ENCODE assay signal across 8 mouse cellular contexts in the genomic region with DNA sequence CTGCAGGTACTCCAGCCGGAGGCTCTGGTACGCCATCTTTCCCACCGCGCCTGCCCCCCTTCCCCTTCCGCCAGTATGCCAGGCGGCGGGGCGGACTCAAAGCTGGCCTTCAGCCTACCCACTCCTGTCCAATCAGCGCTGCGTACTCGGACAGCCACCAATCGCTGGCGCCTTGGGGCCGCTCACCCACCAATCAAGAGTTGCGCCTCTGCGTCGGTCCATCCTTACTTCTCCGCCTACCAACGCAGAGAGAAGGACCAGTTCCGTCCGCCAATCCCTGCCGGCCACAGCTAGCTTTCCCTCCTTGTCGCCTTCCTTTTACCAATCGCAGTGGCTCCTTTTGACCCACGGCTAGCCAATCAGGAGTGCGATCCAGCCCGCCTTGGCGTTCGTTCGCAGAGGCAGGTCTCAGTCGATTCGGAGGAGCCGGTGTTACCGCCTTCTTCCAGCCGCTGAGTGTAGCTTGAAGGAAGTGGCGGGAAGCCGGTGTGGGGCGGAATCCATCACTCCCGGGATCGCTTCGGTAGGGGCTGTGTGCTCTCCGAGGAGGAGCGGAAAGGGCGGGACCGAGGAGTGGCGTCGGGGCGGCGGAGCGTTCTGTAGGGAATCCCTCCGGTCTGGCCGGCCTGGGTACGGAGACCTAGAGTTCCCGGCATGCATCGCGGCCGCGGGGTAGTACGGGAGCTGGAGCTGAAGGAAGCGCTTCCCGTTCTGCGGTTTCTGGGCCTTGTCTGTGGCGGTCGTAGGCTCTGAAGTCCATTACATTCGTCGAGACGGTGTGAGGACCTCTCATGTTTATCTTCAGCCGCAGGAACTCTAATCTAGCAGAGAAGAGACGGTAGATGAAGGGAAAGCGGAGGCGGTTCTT. TPM values are rescaled to one million over a fixed set of nuclear protein-coding genes. Genes with fewer than 3 reads are reported as not detected.
DNase-seq lines count a peak whose midpoint lies in the region; ATAC-seq and TF ChIP-seq lines count a peak whose summit lies in the region.

A gene (plus strand): TSS at position 411 of the 868 bp plus-strand sequence.
A gene (minus strand): TSS at position 641 of the 868 bp plus-strand sequence.

- H3K9ac ChIP-seq in MEL (ENCODE audit: control insufficient read depth, low read depth, low read length, poor library complexity, severe bottlenecking), result peak within 1 kb of the TSS; percentile 86
- peak within 1 kb of the TSS; percentile 84 for H3K9ac ChIP-seq in forebrain, postnatal 0 days
- peak within 1 kb of the TSS; percentile 93 for H3K9ac ChIP-seq in lung, embryonic 15.5 days

- peak; percentile 100 for DNase-seq in MEL (ENCODE audit: low read depth, low spot score)
- peak; percentile 99 to 100 for DNase-seq in cerebellum, adult 2 months
- DNase-seq in forebrain, postnatal 0 days, result peak; percentile 100
- DNase-seq in heart, postnatal 4 days, result peak; percentile 98
- DNase-seq in layer of hippocampus, adult 8-10 months (ENCODE audit: low spot score in 2 of 2), result peak; percentile 99 to 100
- peak; percentile 99 for DNase-seq in ovary, adult 18-20 months (ENCODE audit: low spot score)
- DNase-seq in thymus, postnatal 0 days (ENCODE audit: low spot score), result peak; percentile 99

- peak; percentile 99 for ATAC-seq in forebrain, postnatal 0 days
- peak; percentile 100 for ATAC-seq in lung, embryonic 15.5 days (ENCODE audit: borderline replicate concordance, extremely low read depth, low FRiP score, low TSS enrichment)

- TF ChIP-seq EP300 in MEL (IDR thresholded peaks at IDR 0.05; ENCODE audit: low read depth in 1 of 2, low read length in 2 of 2), result peak in 1 of 2 experiments; percentile 56; a peak in 2 of 4 replicates

- peaks cover 56% of the 10 kb centered on the region for H3K79me2 ChIP-seq in MEL (ENCODE audit: control insufficient read depth, insufficient read depth, low read length, poor library complexity)

- TF ChIP-seq RAD21 in MEL (IDR thresholded peaks at IDR 0.05; ENCODE audit: low read depth, low read length), result no peak

- peak within 1 kb of the TSS; percentile 65 for H3K4me2 ChIP-seq in forebrain, postnatal 0 days (ENCODE audit: low read depth)
- peak within 1 kb of the TSS; percentile 84 for H3K4me2 ChIP-seq in lung, embryonic 15.5 days

- under 1% methylated on average over 71 of the region's 71 CpGs for WGBS in cerebellum, adult 2 months
- 1% methylated on average over 69 of the region's 71 CpGs for WGBS in forebrain, postnatal 0 days
- WGBS in lung, embryonic 15.5 days, result under 1% methylated on average over 71 of the region's 71 CpGs

- no peaks in the 10 kb centered on the region for H3K9me3 ChIP-seq in MEL (replicated peaks; ENCODE audit: insufficient read depth, low read length)
- H3K9me3 ChIP-seq in forebrain, postnatal 0 days (ENCODE audit: low read length), result no peaks in the 10 kb centered on the region
- H3K9me3 ChIP-seq in lung, embryonic 15.5 days, result no peaks in the 10 kb centered on the region

- H3K4me3 ChIP-seq in MEL (ENCODE audit: control insufficient read depth in 1 of 2, insufficient read depth in 1 of 2, low read depth in 2 of 2, low read length in 2 of 2), result peak within 1 kb of the TSS; percentile 80 to 84
- peak within 1 kb of the TSS; percentile 93 for H3K4me3 ChIP-seq in cerebellum, adult 2 months (replicated peaks; ENCODE audit: insufficient read depth, low read depth, low read length)
- H3K4me3 ChIP-seq in forebrain, postnatal 0 days (ENCODE audit: low read depth, low read length), result peak within 1 kb of the TSS; percentile 98
- H3K4me3 ChIP-seq in lung, embryonic 15.5 days, result peak within 1 kb of the TSS; percentile 85

- H3K4me1 ChIP-seq in MEL (ENCODE audit: control insufficient read depth in 1 of 2, insufficient read depth in 2 of 2, low read length in 2 of 2), result peaks cover 0 to 18% of the 10 kb centered on the region in 2 experiments; a peak in 3 of 4 replicates
- peaks cover 9% of the 10 kb centered on the region; the same call in 1 of the 2 replicates for H3K4me1 ChIP-seq in cerebellum, adult 2 months (ENCODE audit: control insufficient read depth, insufficient read depth, low read length)
- peaks cover 22% of the 10 kb centered on the region for H3K4me1 ChIP-seq in forebrain, postnatal 0 days (ENCODE audit: insufficient read depth)
- peaks cover 28% of the 10 kb centered on the region for H3K4me1 ChIP-seq in lung, embryonic 15.5 days

- no peaks in the 10 kb centered on the region for H3K27me3 ChIP-seq in MEL (ENCODE audit: control insufficient read depth in 1 of 2, insufficient read depth in 2 of 2, low read length in 2 of 2)
- H3K27me3 ChIP-seq in cerebellum, adult 2 months (ENCODE audit: control insufficient read depth, insufficient read depth, low read length), result no peaks in the 10 kb centered on the region
- no peaks in the 10 kb centered on the region for H3K27me3 ChIP-seq in forebrain, postnatal 0 days (ENCODE audit: insufficient read depth, low read length)
- no peaks in the 10 kb centered on the region for H3K27me3 ChIP-seq in lung, embryonic 15.5 days

- peaks cover 11 to 29% of the 10 kb centered on the region in 2 experiments for H3K36me3 ChIP-seq in MEL (ENCODE audit: control insufficient read depth in 1 of 2, insufficient read depth in 2 of 2, low read length in 2 of 2)
- H3K36me3 ChIP-seq in forebrain, postnatal 0 days (ENCODE audit: insufficient read depth), result no peaks in the 10 kb centered on the region
- H3K36me3 ChIP-seq in lung, embryonic 15.5 days, result peaks cover 27% of the 10 kb centered on the region

- peak within 1 kb of the TSS; percentile 87 for H3K27ac ChIP-seq in MEL (ENCODE audit: control insufficient read depth, low read depth, low read length)
- H3K27ac ChIP-seq in cerebellum, adult 2 months (ENCODE audit: insufficient read depth, low read length), result peak within 1 kb of the TSS; percentile 78
- H3K27ac ChIP-seq in forebrain, postnatal 0 days (ENCODE audit: low read depth, low read length), result peak within 1 kb of the TSS; percentile 92
- peak within 1 kb of the TSS; percentile 96 for H3K27ac ChIP-seq in lung, embryonic 15.5 days

- peak; percentile 0 to 95; a peak in 3 of 4 replicates for TF ChIP-seq POLR2A in MEL (IDR thresholded peaks at IDR 0.05; ENCODE audit: control insufficient read depth in 1 of 2, insufficient read depth in 1 of 2, low read depth in 1 of 2, low read length in 2 of 2, poor library complexity in 1 of 2)
- TF ChIP-seq POLR2A in cerebellum, adult 2 months (IDR thresholded peaks at IDR 0.05; ENCODE audit: borderline replicate concordance, insufficient read depth, low read length), result peak; percentile 69; the same call in 1 of the 2 replicates

- TF ChIP-seq CTCF in MEL (IDR thresholded peaks at IDR 0.05 in 2 of 3, conservative IDR thresholded peaks at IDR 0.05 in 1 of 3; ENCODE audit: control insufficient read depth in 1 of 3, insufficient read depth in 1 of 3, low read depth in 2 of 3, low read length in 3 of 3, poor library complexity in 1 of 3, severe bottlenecking in 1 of 3), result no peak
- no peak for TF ChIP-seq CTCF in cerebellum, adult 2 months (IDR thresholded peaks at IDR 0.05; ENCODE audit: borderline replicate concordance, insufficient read depth, low read depth, low read length)
- TF ChIP-seq CTCF in forebrain, postnatal 0 days (IDR thresholded peaks at IDR 0.05; ENCODE audit: low read depth), result peak; percentile 3; the same call in 1 of the 2 replicates

TF ChIP-seq in MEL, 35 proteins besides CTCF, POLR2A, EP300 and RAD21 (continues in another document):
- TF ChIP-seq JUND (IDR thresholded peaks at IDR 0.05; ENCODE audit: low read depth, low read length) (no peak), MAX (IDR thresholded peaks at IDR 0.05; ENCODE audit: low read length) (peak; percentile 55), ETS1 (IDR thresholded peaks at IDR 0.05; ENCODE audit: low read depth, low read length) (no peak), NRF1 (IDR thresholded peaks at IDR 0.05; ENCODE audit: insufficient read depth, low read depth, low read length, poor library complexity, severe bottlenecking) (peak; percentile 64), UBTF (IDR thresholded peaks at IDR 0.05; ENCODE audit: borderline replicate concordance, insufficient read depth, low read depth, low read length) (no peak), USF1 (IDR thresholded peaks at IDR 0.05; ENCODE audit: low read depth, low read length) (no peak), TCF12 (IDR thresholded peaks at IDR 0.05; ENCODE audit: low read depth, low read length) (peak; percentile 81), ZMIZ1 (IDR thresholded peaks at IDR 0.05; ENCODE audit: low read depth, low read length) (peak; percentile 37; the same call in 1 of the 2 replicates), POLR2AphosphoS5 (IDR thresholded peaks at IDR 0.05; ENCODE audit: borderline replicate concordance, low read depth, low read length) (no peak), ZKSCAN1 (IDR thresholded peaks at IDR 0.05; ENCODE audit: low read depth, low read length) (no peak), HCFC1 (IDR thresholded peaks at IDR 0.05; ENCODE audit: low read depth, low read length) (peak; percentile 91), CHD2 (IDR thresholded peaks at IDR 0.05; ENCODE audit: low read length) (peak; percentile 94)

RNA-seq across cellular contexts. Expression of the first gene that starts in this region (rescaled TPM):
- total RNA-seq in MEL (2012; rRNA removed), result 27.5 and 34.0 TPM in 2 replicates
- polyA plus RNA-seq in MEL (2012; ENCODE audit: insufficient read depth in 1 of 2, insufficient read length in 2 of 2, low read depth in 1 of 2, low replicate concordance in 2 of 2, missing spikeins in 1 of 2), result 10 to 100 TPM in 1 of 2 experiments, not detected in 1; 17.2 TPM
- polyA plus RNA-seq in cerebellum, adult 2 months (2012; rRNA removed), result 13.7 and 15.2 TPM in 2 replicates
- 15.3 and 19.3 TPM in 2 replicates for total RNA-seq in forebrain, postnatal 0 days (2014; rRNA removed)
- polyA plus RNA-seq in forebrain, postnatal 0 days (2015; fragmentation: Nextera tagmentation; extraction: Ambion mirVana), result 8.0 and 13.9 TPM in 2 replicates
- 10 to 100 TPM; 15.2 to 15.3 TPM for total RNA-seq in heart, postnatal 4 days (2021)
- total RNA-seq in layer of hippocampus, adult 8-10 months (2022), result 10 to 100 TPM; 15.6 to 22.4 (median 18.4) TPM
- 49.5 and 51.2 TPM in 2 replicates for polyA plus RNA-seq in lung, embryonic 15.5 days (2015; fragmentation: Nextera tagmentation; extraction: Ambion mirVana)
- 30.5 and 32.2 TPM in 2 replicates for polyA plus RNA-seq in thymus, postnatal 0 days (2015; fragmentation: Nextera tagmentation; extraction: Ambion mirVana)

RNA-seq across cellular contexts. Expression of the second gene that starts in this region (rescaled TPM):
- 27.0 and 32.8 TPM in 2 replicates for total RNA-seq in MEL (2012; rRNA removed)
- polyA plus RNA-seq in MEL (2012; ENCODE audit: insufficient read depth in 1 of 2, insufficient read length in 2 of 2, low read depth in 1 of 2, low replicate concordance in 2 of 2, missing spikeins in 1 of 2), result 10 to 100 TPM in 1 of 2 experiments, not detected in 1; 32.8 TPM
- 16.9 and 17.3 TPM in 2 replicates for polyA plus RNA-seq in cerebellum, adult 2 months (2012; rRNA removed)
- 27.0 and 35.0 TPM in 2 replicates for total RNA-seq in forebrain, postnatal 0 days (2014; rRNA removed)
- polyA plus RNA-seq in forebrain, postnatal 0 days (2015; fragmentation: Nextera tagmentation; extraction: Ambion mirVana), result 21.5 and 25.1 TPM in 2 replicates
- total RNA-seq in heart, postnatal 4 days (2021), result 10 to 100 TPM; 22.2 to 24.9 TPM
- total RNA-seq in layer of hippocampus, adult 8-10 months (2022), result 10 to 100 TPM; 24.6 to 28.8 (median 26.3) TPM
- 52.6 and 53.1 TPM in 2 replicates for polyA plus RNA-seq in lung, embryonic 15.5 days (2015; fragmentation: Nextera tagmentation; extraction: Ambion mirVana)
- polyA plus RNA-seq in thymus, postnatal 0 days (2015; fragmentation: Nextera tagmentation; extraction: Ambion mirVana), result 59.7 and 63.8 TPM in 2 replicates

Comparison
In these comparisons a context has a peak if more than half of its experiments do, and no peak if none do; other contexts are left out.
1. Peak in every context shown above with its lines: DNase-seq, ATAC-seq, H3K4me3 ChIP-seq and H3K27ac ChIP-seq.